Mouse (Mus musculus) lung, embryonic 14.5 days (tissue): ENCODE measurements at regions not wholly inside any gene's neighbourhood (a gene's known extent, or its start where the extent isn't known, plus 50 kb on each side); places are given as distances from the start of the nearest gene placed in this dataset.

Experiments
- ATAC-seq: fragments of 200-750 bp; cut with Nextera tagmentation; 2 replicates; pipeline ENCODE4 v1.8.0; 2017; ENCODE audit warnings: mild to moderate bottlenecking, moderate TSS enrichment, moderate library complexity; ENCODE audit not compliant: insufficient read depth
- DNase-seq: peaks from one replicate; pipeline ENCODE4 v3.0.0-alpha.2; 2015
- H3K27ac ChIP-seq: fragments of 300-500 bp; sonication (generic); 2 replicates; pipeline ENCODE4 v1.5.1; 2014; ENCODE audit warnings: low read depth, mild to moderate bottlenecking, moderate library complexity
- H3K27me3 ChIP-seq: fragments of 300-500 bp; sonication (generic); 2 replicates; pipeline ENCODE4 v1.6.1; 2014; ENCODE audit warnings: low read length, control low read depth; ENCODE audit not compliant: insufficient read depth
- H3K36me3 ChIP-seq: fragments of 300-500 bp; sonication (generic); 2 replicates; pipeline ENCODE4 v1.6.1; 2014; ENCODE audit warnings: control low read depth; ENCODE audit not compliant: insufficient read depth
- H3K4me1 ChIP-seq: fragments of 300-500 bp; sonication (generic); 2 replicates; pipeline ENCODE4 v1.6.1; 2014; ENCODE audit warnings: antibody characterized with exemption, control low read depth; ENCODE audit not compliant: insufficient read depth
- H3K4me2 ChIP-seq: fragments of 300-500 bp; sonication (generic); 2 replicates; pipeline ENCODE4 v1.6.1; 2014; ENCODE audit warnings: mild to moderate bottlenecking
- H3K4me3 ChIP-seq: fragments of 300-500 bp; sonication (generic); 2 replicates; pipeline ENCODE4 v1.5.1; 2014; ENCODE audit warnings: low read depth, low read length
- H3K9ac ChIP-seq: fragments of 300-500 bp; sonication (generic); 2 replicates; pipeline ENCODE4 v1.6.1; 2014
- H3K9me3 ChIP-seq: fragments of 300-500 bp; sonication (generic); 2 replicates; pipeline ENCODE4 v1.6.1; 2016; ENCODE audit warnings: low read depth, low read length, control low read depth
- CTCF ChIP-seq: IDR thresholded peaks from 2 replicates; pipeline ENCODE4 v1.5.1; 2016; ENCODE audit warnings: antibody characterized with exemption, low read depth
- WGBS: fragments of 180-500 bp; shearing (Covaris S2); extraction: QIAGEN DNeasy Blood & Tissue Kit; methylation state at CpG from one replicate; pipeline ENCODE4 v1.1.7; 2014; 5-methylcytosine and 5-hydroxymethylcytosine counted together

DNA sequence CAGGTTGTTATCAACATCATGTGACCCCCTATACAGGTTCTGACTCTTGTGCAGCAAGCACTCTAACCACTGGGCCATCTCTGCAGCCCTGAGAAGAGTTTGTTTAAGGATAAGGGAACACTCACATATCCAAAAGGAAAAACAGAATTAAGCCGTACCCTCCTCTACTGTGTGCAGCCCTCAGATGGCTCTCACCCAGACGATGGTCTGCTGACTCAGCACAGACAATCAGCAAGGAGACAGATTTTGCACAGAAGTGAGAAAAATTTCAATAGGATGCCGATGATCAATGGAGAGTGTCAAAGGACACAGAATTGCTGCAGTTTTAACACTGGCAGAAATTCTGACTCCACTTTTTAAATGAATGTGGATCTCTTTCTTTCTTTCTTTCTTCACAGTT is 159.4 kb upstream of the Auts2 start:
- no peak for TF ChIP-seq CTCF
- no peaks in the 10 kb centered on the region for H3K9me3 ChIP-seq
- H3K4me1 ChIP-seq, result no peaks in the 10 kb centered on the region
- 59% methylated on average over 3 of the region's 3 CpGs for WGBS
- no peak overlapping the region for H3K9ac ChIP-seq
- H3K27me3 ChIP-seq, result no peaks in the 10 kb centered on the region
- no peak overlapping the region for H3K4me2 ChIP-seq
- H3K36me3 ChIP-seq, result no peaks in the 10 kb centered on the region
- no peak overlapping the region for H3K27ac ChIP-seq
- no peak overlapping the region for H3K4me3 ChIP-seq
- no peak for ATAC-seq
- DNase-seq, result no peak

DNA sequence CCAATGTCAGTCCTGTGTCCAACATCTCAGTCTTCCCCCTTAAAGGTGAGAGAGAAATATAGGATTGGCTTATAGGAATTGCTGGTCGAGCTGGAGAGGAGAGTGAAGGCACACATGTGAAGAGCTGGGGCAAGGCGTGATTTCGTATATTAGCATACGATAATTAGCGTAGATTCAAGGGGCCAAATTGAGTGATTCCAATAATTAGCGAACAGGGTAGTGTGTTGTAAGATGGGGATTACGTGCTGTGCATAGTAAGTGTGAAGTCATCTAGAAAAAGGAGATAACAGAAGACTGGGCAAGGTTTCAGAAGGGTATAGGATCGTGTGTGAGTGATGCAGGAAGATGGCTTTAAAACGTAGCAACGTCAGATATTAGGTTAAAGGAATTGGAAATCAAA is 147.6 kb upstream of the Auts2 start:
- no peak for ATAC-seq
- H3K4me2 ChIP-seq, result no peak overlapping the region
- H3K9ac ChIP-seq, result no peak overlapping the region
- no peak for DNase-seq
- H3K27me3 ChIP-seq, result no peaks in the 10 kb centered on the region
- H3K4me1 ChIP-seq, result no peaks in the 10 kb centered on the region
- peaks cover 5% of the 10 kb centered on the region; the same call in 1 of the 2 replicates for H3K9me3 ChIP-seq
- H3K27ac ChIP-seq, result no peak overlapping the region
- TF ChIP-seq CTCF, result no peak
- H3K36me3 ChIP-seq, result no peaks in the 10 kb centered on the region
- H3K4me3 ChIP-seq, result no peak overlapping the region
- WGBS, result 86% methylated on average over 10 of the region's 10 CpGs

DNA sequence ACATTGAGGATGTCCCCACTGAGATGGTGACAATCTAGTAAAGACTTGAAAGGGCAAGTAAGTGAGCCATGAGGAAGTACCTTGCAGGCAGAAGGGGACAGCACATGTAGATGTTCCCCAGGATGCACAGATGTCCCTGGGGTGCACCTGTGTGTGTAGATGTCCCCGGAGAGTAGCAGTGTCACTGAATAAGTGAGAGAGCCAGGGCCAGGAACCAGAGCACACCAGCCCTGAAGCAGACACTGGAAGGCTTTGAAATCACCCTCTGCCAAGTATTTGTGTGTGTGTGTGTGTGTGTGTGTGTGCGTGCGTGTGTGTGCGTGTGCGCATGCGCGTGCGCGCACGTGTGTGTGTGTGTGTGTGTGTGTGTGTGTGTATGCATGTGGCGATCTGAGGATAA is 132.1 kb upstream of the Auts2 start:
- Histone ChIP-seq H3K4me2 (no peak overlapping the region), H3K27me3 (no peaks in the 10 kb centered on the region), H3K4me3 (no peak overlapping the region), H3K27ac (no peak overlapping the region), H3K4me1 (no peaks in the 10 kb centered on the region), H3K36me3 (no peaks in the 10 kb centered on the region), H3K9ac (no peak overlapping the region), H3K9me3 (no peaks in the 10 kb centered on the region)
- no peak for DNase-seq
- ATAC-seq, result no peak
- 96% methylated on average over 11 of the region's 11 CpGs for WGBS
- TF ChIP-seq CTCF, result no peak

DNA sequence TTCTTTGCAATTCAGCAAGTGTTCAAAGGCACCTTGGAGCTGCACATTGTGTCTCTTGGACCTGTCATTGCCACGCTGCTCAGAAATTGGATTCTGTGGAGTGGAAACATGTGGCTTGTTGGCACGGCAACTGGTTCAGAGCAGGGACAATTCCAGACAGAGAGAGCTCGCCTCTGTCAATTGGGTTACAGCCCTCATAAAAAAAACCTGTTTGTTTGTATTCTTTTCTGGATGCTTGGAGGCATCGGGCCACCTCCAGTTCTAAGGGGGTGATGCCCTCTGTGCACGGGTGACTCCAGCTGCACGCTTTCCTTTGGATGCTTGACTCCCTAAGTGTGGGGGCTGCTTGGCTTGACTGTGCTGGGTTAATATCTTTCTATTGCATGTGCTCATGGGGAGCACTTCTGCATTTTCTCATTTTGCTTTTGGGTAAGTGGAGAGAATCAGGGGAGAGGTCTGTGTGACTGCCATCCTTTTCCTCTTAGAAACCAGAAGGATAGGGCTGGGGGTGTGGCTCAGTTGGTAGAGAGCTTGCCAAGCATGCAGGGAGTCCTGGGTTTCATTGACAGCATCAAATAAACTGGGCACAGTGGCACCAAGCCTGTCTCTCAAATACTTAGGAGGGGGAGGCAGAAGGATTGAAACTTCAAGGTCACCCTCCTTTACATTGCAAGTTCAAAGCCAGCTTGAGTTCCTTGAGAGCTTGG is 130.6 kb upstream of the Auts2 start:
- no peak overlapping the region for H3K4me2 ChIP-seq
- no peak for DNase-seq
- H3K4me3 ChIP-seq, result no peak overlapping the region
- no peaks in the 10 kb centered on the region for H3K9me3 ChIP-seq
- no peak overlapping the region for H3K27ac ChIP-seq
- no peaks in the 10 kb centered on the region for H3K27me3 ChIP-seq
- no peak for ATAC-seq
- no peak overlapping the region for H3K9ac ChIP-seq
- H3K36me3 ChIP-seq, result no peaks in the 10 kb centered on the region
- whole genome bisulfite sequencing, result 45% methylated on average over 6 of the region's 6 CpGs
- no peaks in the 10 kb centered on the region for H3K4me1 ChIP-seq
- no peak for TF ChIP-seq CTCF

DNA sequence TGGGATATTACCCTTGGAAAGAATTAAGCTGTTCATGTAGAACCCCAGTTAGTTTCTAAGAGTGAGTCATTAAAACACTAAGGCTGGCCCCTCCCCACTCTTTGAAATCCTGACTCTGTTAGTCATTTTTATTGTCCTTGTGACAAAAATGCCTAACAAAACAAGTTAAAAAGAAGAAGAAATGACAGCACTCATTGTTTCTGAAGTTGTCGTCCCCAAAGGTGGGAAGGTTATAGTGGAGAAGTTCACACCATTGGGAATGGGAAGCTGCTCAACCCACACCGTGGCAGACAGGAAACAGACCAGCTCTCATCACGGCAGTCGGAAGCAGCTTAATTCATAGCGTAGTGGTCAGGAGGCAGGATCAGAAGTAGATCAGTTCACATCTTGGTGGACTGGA is 128.4 kb upstream of the Auts2 start:
- Histone ChIP-seq H3K4me3 (no peak overlapping the region), H3K36me3 (no peaks in the 10 kb centered on the region), H3K9me3 (no peaks in the 10 kb centered on the region), H3K4me2 (no peak overlapping the region), H3K27ac (no peak overlapping the region), H3K9ac (no peak overlapping the region), H3K4me1 (no peaks in the 10 kb centered on the region), H3K27me3 (no peaks in the 10 kb centered on the region)
- TF ChIP-seq CTCF, result no peak
- ATAC-seq (no peak), DNase-seq (no peak)
- 43% methylated on average over 5 of the region's 5 CpGs for WGBS

DNA sequence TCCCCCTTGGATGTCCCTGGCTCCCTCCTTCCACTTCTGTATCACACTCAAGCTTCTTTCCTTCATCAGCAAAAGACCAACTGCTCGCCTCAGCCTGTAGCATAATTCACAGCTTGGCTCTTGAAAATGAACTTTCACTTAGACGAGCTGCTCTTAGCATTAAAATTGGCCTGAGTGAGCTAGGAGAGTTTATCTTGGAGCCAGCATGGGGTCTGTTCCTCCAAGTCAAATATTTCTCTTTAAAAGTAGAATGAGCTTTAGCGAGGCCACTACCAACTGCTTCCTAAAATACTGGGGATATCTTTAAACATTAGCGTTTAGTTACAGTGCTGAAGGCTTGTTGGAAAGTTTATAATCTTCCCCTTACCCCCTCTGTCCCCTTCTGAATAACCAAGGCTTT is 124.2 kb upstream of the Auts2 start:
- H3K9me3 ChIP-seq, result no peaks in the 10 kb centered on the region
- DNase-seq (no peak), ATAC-seq (no peak)
- H3K27me3 ChIP-seq, result no peaks in the 10 kb centered on the region
- H3K36me3 ChIP-seq, result no peaks in the 10 kb centered on the region
- H3K9ac ChIP-seq, result no peak overlapping the region
- H3K4me1 ChIP-seq, result no peaks in the 10 kb centered on the region
- no peak overlapping the region for H3K4me2 ChIP-seq
- WGBS, result 41% methylated on average over 4 of the region's 4 CpGs
- no peak overlapping the region for H3K27ac ChIP-seq
- H3K4me3 ChIP-seq, result no peak overlapping the region
- no peak for TF ChIP-seq CTCF

DNA sequence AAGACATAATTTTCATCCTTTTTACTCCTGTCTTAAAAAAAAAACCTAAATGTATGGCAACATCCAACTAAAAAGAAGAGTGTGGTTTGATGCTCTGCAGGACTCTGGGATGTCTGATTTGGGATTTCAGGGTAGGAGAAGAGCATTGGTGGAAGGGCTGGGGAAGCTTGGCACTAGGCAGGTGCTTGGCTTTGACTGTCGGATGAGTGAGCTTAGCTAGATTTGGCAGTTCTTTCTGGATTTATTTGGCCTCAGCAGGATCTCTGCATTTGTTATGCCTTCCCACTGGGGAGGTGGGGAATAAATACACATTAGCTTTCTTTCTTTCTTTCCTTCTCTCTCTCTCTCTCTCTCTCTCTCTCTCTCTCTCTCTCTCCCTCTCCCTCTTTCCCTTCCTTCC is 118.1 kb upstream of the Auts2 start:
- H3K36me3 ChIP-seq, result no peaks in the 10 kb centered on the region
- TF ChIP-seq CTCF, result no peak
- no peak overlapping the region for H3K4me3 ChIP-seq

DNA sequence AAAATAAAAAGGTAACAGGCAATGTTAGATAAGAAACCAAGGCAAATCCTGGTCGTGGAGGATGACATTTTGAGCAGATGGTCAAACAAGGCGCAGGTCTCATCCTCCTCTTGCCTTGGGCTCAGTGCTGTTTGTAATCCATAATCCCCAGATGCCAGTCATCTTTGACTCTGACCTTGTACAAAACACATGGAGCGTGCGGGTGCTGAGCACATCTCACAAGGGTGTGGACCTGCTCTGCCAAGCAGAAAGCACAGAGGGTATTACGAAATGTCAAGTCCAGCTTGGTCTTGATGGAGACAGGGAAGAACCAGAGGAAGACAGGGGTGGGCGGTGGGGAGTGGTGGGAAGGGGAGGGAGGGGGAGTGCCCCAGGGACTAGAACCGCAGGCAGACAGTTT is 116.9 kb upstream of the Auts2 start:
- Histone ChIP-seq H3K36me3 (no peaks in the 10 kb centered on the region), H3K4me3 (no peak overlapping the region), H3K9me3 (no peaks in the 10 kb centered on the region), H3K4me2 (no peak overlapping the region), H3K9ac (no peak overlapping the region), H3K27me3 (no peaks in the 10 kb centered on the region), H3K4me1 (no peaks in the 10 kb centered on the region), H3K27ac (no peak overlapping the region)
- ATAC-seq, result no peak
- DNase-seq, result no peak
- WGBS, result 71% methylated on average over 7 of the region's 7 CpGs
- TF ChIP-seq CTCF, result no peak

More for the DNA sequence above, 118.1 kb upstream of the Auts2 start:
- no peak for DNase-seq
- H3K9me3 ChIP-seq, result no peaks in the 10 kb centered on the region
- H3K4me1 ChIP-seq, result no peaks in the 10 kb centered on the region
- no peak for ATAC-seq
- H3K27ac ChIP-seq, result no peak overlapping the region
- 55% methylated on average over 1 of the region's 1 CpGs for WGBS
- no peak overlapping the region for H3K4me2 ChIP-seq
- no peaks in the 10 kb centered on the region for H3K27me3 ChIP-seq
- no peak overlapping the region for H3K9ac ChIP-seq
